Mouse (Mus musculus) bone marrow macrophage, adult 2 months (primary cell): ENCODE measurements around the gene Myof. TPM values are rescaled to one million over a fixed set of nuclear protein-coding genes. Genes with fewer than 3 reads are reported as not detected.

Source experiments
- H3K27ac ChIP-seq: 2 replicates; pipeline ENCODE4 v1.5.1; 2012; ENCODE audit warnings: low read depth, low read length; ENCODE audit not compliant: insufficient read depth
- H3K4me1 ChIP-seq: 2 replicates; pipeline ENCODE4 v1.6.1; 2012; ENCODE audit warnings: low read length; ENCODE audit not compliant: control insufficient read depth, insufficient read depth
- H3K4me3 ChIP-seq: 2 replicates; pipeline ENCODE4 v1.5.1; 2012; ENCODE audit warnings: mild to moderate bottlenecking, low read length, moderate library complexity; ENCODE audit not compliant: insufficient read depth
- CTCF ChIP-seq: IDR thresholded peaks from 2 replicates; pipeline ENCODE4 v1.5.1; 2012; ENCODE audit warnings: low read depth, mild to moderate bottlenecking, low read length, moderate library complexity
- POLR2A ChIP-seq: IDR thresholded peaks from 2 replicates; pipeline ENCODE4 v1.6.1; 2012; ENCODE audit warnings: mild to moderate bottlenecking, low read depth, low read length, borderline replicate concordance
- polyA plus RNA-seq: library from polyadenylated mRNA; stranded (reverse); fragments of >200 nt; gene quantifications from 2 replicates; pipeline ENCODE4 v1.2.4, GENCODE M21; 2012; ENCODE audit not compliant: missing spikeins, insufficient read depth, insufficient read length

The Myof gene
- polyA plus RNA-seq, result 156 and 160 TPM in 2 replicates

DNA sequence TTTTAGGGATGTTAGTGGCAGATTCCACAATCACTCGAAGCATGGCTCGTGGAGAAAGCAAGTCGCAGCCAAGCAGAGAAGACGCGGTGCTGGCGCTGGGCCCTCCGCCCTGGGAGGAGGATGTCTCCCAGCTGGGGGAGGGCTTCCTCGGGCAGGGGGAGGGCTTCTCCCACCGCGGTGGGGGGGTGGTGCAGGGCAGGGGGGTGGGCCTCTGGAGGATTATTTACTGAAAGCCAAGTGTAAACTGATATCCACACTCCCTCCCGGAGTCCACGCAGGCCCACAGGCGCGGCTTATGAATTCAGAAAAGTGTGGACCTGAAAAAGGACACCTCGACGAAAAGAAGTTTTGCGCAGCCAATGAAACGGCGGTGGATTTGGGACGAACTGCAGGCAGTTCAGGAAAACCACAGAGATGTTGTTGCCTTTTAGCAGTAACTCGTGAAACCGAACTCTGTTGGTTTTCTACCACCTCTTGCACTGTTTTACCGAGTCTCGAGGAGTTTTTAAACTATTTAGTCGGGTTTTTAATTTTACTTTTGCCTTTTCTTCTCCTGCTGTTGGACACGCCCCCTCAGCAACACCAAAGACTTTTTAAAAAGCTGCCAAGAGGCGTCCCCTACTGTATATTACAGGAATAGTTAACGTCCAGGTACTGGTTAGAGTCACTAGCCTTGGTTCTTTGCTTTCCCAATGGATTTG, at the start of gene Myof:
Gene Myof (minus strand): TSS at position 297 of the 701 bp plus-strand sequence.
- no peak for TF ChIP-seq POLR2A
- TF ChIP-seq CTCF, result no peak
- Histone ChIP-seq H3K27ac (peak within 1 kb of the TSS; percentile 78), H3K4me1 (peaks cover 11% of the 10 kb centered on the region), H3K4me3 (peak within 1 kb of the TSS; percentile 86)

DNA sequence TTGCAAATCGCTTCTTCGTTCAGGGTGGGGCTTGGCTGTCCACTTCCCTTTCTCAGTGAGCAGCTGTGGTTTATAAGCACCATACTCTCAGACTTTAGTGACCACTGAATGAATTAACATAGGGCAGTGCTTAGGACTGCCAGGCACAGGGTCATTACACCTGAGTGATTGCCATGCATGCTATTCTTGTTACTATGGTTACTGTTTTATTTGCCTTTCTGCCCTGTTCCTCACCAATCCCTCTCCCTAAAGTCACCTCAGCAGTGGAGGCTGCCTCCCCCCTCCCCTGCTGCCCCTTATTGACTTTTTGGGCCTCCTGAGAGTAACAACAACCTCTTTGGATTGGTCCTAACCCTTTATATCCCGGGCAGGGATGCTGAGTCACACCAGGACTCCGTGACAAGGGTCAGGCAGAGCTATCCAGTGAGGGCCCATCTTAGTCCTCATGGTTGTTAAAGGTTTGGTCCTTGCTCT, 48.2 kb upstream of the Myof start:
- no peak overlapping the region for H3K4me3 ChIP-seq
- H3K27ac ChIP-seq, result no peak overlapping the region
- no peak for TF ChIP-seq CTCF
- TF ChIP-seq POLR2A, result no peak
- H3K4me1 ChIP-seq, result peaks cover 11% of the 10 kb centered on the region

DNA sequence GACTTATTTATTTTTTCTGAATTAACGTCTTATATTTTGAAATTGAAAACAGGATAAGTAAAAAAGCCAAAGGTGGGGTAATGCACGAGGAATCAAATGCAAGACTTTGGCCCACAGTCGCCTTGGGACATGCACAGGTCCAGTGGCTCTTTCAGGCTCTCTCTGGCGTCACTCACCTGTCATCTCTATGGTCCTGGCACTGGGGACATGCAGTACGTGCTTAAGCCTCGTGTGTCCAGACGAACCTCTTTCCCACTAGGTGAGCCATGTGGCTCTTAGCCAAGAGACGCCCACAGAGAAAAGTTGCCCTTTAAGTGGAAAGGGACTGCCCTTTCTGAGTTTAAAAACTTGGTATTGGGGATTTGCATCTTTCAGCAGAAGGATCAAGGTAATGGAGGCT, 46.0 kb upstream of the Myof start:
- Histone ChIP-seq H3K27ac (no peak overlapping the region), H3K4me3 (no peak overlapping the region), H3K4me1 (peaks cover 11% of the 10 kb centered on the region)
- TF ChIP-seq POLR2A (no peak), CTCF (no peak)

DNA sequence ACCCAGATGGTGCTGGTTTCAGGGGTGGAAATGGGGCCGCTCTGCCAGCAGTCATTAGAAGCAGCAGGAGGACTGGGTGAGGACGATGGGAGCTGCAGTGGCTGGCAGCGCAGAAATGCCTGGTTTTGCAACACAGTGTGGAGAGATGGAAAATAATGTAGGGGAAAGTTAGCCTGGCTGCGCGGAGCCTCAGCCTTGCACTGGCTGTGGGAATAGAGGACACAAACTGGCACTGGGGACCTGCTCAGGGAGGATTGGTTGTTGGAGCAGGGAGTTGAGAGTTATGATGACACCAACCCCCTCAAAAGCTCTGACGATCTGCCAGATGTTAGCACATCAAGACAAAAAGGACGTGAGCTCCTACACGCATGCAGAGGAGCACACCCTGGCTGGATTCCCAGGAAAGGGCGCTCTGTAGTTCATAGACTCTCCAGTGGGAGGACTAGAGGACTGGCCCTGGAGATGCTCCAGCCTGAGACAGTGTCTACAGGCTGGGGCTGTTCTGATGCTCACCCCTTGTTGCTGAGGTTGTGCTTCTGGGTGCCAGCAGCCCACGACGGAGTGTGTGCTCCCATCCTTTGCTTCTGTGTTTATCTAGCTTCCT, 43.7 kb upstream of the Myof start:
- TF ChIP-seq POLR2A (no peak), CTCF (no peak)
- no peak overlapping the region for H3K27ac ChIP-seq
- peaks cover 4% of the 10 kb centered on the region for H3K4me1 ChIP-seq
- H3K4me3 ChIP-seq, result no peak overlapping the region

DNA sequence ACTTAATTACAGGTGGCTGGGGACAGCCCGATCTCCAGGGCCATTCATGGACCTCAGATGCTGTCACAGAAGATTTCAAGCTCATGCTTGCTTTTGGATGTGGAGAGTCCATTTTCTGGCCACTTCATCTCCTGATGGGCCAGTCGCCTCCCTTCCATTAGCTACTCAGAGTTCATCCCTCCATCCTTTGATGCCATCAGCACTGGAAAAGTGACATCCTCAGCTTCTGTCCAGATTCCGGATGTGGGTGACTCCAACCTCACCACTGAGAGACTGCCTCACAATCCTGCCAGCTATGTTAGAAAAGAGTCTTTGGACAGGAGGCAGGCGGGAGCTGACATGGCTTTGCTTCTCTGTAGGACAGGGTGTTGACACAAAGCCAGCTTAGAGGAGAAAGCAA, 42.5 kb upstream of the Myof start:
- Histone ChIP-seq H3K4me3 (no peak overlapping the region), H3K27ac (no peak overlapping the region), H3K4me1 (no peaks in the 10 kb centered on the region)
- TF ChIP-seq CTCF (no peak), POLR2A (no peak)

DNA sequence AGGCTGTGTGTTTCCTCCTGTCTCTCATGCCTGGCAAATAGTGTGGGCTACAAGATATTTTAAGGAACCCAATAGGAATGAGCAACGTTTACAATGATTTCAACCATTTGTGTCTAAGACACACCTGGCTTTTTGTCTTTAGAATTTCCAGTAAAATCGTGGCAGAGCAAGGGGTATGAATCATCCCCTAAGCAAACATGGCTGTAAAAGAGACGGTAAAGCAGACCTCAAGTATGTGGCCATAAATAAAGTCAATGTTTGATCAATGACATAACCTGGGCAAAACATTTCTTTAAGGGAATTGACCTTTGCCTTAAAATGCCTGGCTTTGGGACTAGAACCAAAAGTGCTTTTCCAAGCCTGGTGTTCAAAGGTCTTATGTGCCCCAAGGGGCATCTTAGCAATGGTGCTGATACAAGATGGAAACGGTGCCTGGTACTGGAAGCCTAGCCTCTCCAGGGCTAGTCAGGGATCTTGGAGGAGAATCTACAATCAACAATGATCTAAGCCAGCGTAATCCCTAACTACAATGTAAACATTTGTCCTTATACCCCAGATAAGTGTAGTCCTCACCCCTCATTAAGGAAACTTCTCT, 39.7 kb upstream of the Myof start:
- H3K4me1 ChIP-seq, result no peaks in the 10 kb centered on the region
- H3K27ac ChIP-seq, result no peak overlapping the region
- no peak overlapping the region for H3K4me3 ChIP-seq
- TF ChIP-seq POLR2A (no peak), CTCF (no peak)

DNA sequence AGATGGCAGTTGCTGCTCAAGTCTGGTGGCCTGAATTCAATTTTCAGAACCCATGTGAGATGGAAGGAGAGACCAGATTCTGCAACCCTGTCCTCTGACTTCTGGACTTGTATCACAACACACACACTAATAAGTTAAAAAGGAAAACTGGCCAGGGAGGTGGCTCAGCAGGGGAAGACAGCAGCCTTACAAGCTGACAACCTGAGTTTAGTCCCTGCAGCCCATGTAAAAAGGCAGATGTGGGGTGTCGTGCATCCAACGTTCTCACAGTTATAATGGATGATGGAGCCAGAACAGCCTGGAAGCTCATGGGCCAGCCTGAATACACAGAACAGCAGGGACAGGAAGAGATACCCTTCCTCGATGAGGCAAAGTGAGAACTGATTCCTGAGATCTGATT, 38.0 kb upstream of the Myof start:
- no peak overlapping the region for H3K4me3 ChIP-seq
- H3K4me1 ChIP-seq, result no peaks in the 10 kb centered on the region
- no peak overlapping the region for H3K27ac ChIP-seq
- TF ChIP-seq CTCF, result no peak
- TF ChIP-seq POLR2A, result no peak

DNA sequence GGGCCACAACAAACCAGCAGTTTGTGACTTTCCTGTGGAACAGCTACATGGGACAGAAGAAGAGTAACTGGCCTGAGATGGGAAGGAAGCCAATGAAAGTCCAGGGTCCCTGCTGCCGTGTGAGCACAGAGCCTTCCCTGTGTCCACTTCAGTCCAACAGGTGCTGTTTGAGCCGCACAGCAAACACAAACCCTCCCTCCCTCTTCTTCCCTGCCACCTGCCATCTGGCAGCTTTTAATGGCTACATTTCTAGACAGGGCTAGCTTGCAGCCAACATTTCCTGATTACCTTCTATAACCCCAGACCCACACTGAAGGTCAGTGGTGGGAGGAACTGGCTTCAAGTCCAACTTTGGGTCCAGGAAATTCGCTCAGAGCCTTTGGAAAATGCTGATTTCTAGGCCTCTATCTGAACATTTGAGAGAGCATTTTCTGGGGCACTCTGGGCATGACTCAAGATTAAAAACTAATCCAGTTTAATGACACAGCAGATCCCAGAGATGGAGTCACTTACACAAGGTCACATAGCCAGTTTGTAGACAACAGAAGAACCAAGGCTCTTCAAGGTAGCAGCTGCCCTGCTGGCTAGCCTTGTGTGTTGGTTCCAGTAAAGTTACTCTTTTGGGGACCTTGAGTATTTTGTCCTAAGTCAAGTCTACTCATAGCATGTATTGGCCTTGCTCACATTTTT, 34.6 kb upstream of the Myof start:
- no peak overlapping the region for H3K4me3 ChIP-seq
- TF ChIP-seq CTCF (no peak), POLR2A (no peak)
- H3K4me1 ChIP-seq, result no peaks in the 10 kb centered on the region
- no peak overlapping the region for H3K27ac ChIP-seq

DNA sequence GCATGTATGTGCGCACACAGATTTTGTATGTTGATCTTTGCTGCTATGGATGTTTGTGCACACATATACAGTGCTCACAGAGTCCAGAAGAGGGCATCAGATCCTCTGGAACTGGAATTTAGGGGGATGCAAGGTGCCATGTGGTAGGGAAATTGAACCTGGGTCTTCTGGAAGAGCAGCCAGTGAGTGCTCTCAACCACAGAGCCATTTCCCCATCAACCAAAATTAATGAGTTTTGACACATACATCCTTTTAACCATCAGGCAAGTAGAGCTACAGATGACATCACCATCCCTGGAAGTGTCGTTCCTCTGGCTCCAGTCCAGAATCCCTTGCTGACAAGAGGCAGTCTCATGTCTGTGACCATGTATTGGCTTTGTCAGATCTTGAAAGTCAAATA, 32.9 kb upstream of the Myof start:
- no peaks in the 10 kb centered on the region for H3K4me1 ChIP-seq
- TF ChIP-seq CTCF, result no peak
- H3K27ac ChIP-seq, result no peak overlapping the region
- H3K4me3 ChIP-seq, result no peak overlapping the region

DNA sequence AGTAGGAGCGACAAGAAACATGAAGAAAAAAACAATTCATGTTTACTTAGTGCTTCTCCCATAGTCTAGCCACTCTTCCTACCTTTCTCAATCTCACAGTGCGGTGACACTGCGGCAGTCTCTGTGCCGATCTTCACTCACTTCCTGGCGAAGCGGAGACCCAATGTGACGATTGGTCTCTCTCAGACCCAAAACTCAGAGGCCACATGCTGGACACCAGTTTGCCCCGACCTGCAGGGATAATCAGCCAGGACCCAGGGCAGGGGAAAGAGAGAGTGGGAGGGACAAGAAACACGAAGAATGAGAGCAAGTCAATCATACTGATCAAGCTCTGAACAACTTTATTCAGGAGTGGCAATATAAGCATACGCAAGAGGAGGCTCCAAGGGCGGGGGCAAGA, 31.7 kb upstream of the Myof start:
- H3K27ac ChIP-seq, result no peak overlapping the region
- H3K4me1 ChIP-seq, result no peaks in the 10 kb centered on the region
- TF ChIP-seq POLR2A (no peak), CTCF (no peak)
- H3K4me3 ChIP-seq, result no peak overlapping the region
